Mouse (Mus musculus) thymus, postnatal 10 days (tissue): Measurements from ENCODE around the gene Ssx2ip.

Experiments
- DNase-seq, 2 experiments: peaks; one replicate each; pipeline ENCODE4 v3.0.0; 2021; ENCODE audit warnings: low spot score in 2 of 2

The Ssx2ip gene

GRCm38 (mm10) chr3:146436114-146436513, 31.7 kb downstream of the Ssx2ip start:
- DNase-seq = no peak

- DNase-seq = no peak
Measured at GRCm38 (mm10) chr3:146440011-146440410, 35.6 kb downstream of the Ssx2ip start.

- DNase-seq = no peak
Measured at GRCm38 (mm10) chr3:146440422-146440821, 36.0 kb downstream of the Ssx2ip start.

- no peak for DNase-seq
Measured at GRCm38 (mm10) chr3:146442484-146442883, 38.0 kb downstream of the Ssx2ip start.

GRCm38 (mm10) chr3:146442936-146443335, 38.5 kb downstream of the Ssx2ip start:
- no peak for DNase-seq

GRCm38 (mm10) chr3:146443380-146443779, 38.9 kb downstream of the Ssx2ip start:
- no peak for DNase-seq

- no peak for DNase-seq
Measured at GRCm38 (mm10) chr3:146444880-146445279, 40.4 kb downstream of the Ssx2ip start.

GRCm38 (mm10) chr3:146447156-146447555, 42.7 kb downstream of the Ssx2ip start:
- DNase-seq = no peak

GRCm38 (mm10) chr3:146447598-146447997, 43.2 kb downstream of the Ssx2ip start:
- no peak for DNase-seq

- DNase-seq = no peak
Measured at GRCm38 (mm10) chr3:146448372-146448771, 43.9 kb downstream of the Ssx2ip start.

- no peak for DNase-seq
Measured at GRCm38 (mm10) chr3:146448969-146449368, 44.5 kb downstream of the Ssx2ip start.

- no peak for DNase-seq
Measured at GRCm38 (mm10) chr3:146449745-146450250, 45.4 kb downstream of the Ssx2ip start, which contains the start of gene Ctbs. TSS of gene Ctbs (plus strand) at chr3:146449795.

- peak; percentile 86 to 91 for DNase-seq
Measured at GRCm38 (mm10) chr3:146450371-146450841, 46.0 kb downstream of the Ssx2ip start.

GRCm38 (mm10) chr3:146451375-146451774, 46.9 kb downstream of the Ssx2ip start:
- no peak for DNase-seq

- no peak for DNase-seq
Measured at GRCm38 (mm10) chr3:146462939-146463338, 58.5 kb downstream of the Ssx2ip start.

GRCm38 (mm10) chr3:146469226-146469625, 64.8 kb downstream of the Ssx2ip start:
- DNase-seq = no peak

GRCm38 (mm10) chr3:146472657-146473056, 68.2 kb downstream of the Ssx2ip start:
- DNase-seq = no peak

- no peak for DNase-seq
Measured at GRCm38 (mm10) chr3:146473741-146474140, 69.3 kb downstream of the Ssx2ip start.

GRCm38 (mm10) chr3:146474428-146474827, 70.0 kb downstream of the Ssx2ip start:
- DNase-seq = no peak

- no peak for DNase-seq
Measured at GRCm38 (mm10) chr3:146482044-146482443, 77.6 kb downstream of the Ssx2ip start.

- DNase-seq = peak in 1 of 2 experiments; percentile 14
Measured at GRCm38 (mm10) chr3:146486464-146486863, 82.0 kb downstream of the Ssx2ip start.
